Mouse (Mus musculus): ENCODE data around the gene Pcnx.

Pcnx gene

GRCm38 (mm10) chr12:81859351-81860307 is at the start of gene Pcnx:
TSS of gene Pcnx (plus strand) at chr12:81860023.
- DNase-seq (ENCODE audit: extremely low read depth, low read depth): no peak

GRCm38 (mm10) chr12:81810417-81810816 is 49.4 kb upstream of the Pcnx start:
- no peak for DNase-seq (ENCODE audit: extremely low read depth, low read depth)

- no peak for DNase-seq (ENCODE audit: extremely low read depth, low read depth)
Measured at GRCm38 (mm10) chr12:81814742-81815141, 45.1 kb upstream of the Pcnx start.

GRCm38 (mm10) chr12:81816330-81817125 is 43.3 kb upstream of the Pcnx start:
- no peak for DNase-seq (ENCODE audit: extremely low read depth, low read depth)

- no peak for DNase-seq (ENCODE audit: extremely low read depth, low read depth)
Measured at GRCm38 (mm10) chr12:81817126-81817505, 42.7 kb upstream of the Pcnx start.

- no peak for DNase-seq (ENCODE audit: extremely low read depth, low read depth)
Measured at GRCm38 (mm10) chr12:81820700-81821099, 39.1 kb upstream of the Pcnx start.

GRCm38 (mm10) chr12:81822176-81822575 is 37.6 kb upstream of the Pcnx start:
- DNase-seq (ENCODE audit: extremely low read depth, low read depth): no peak

GRCm38 (mm10) chr12:81822778-81823480 is 36.9 kb upstream of the Pcnx start:
- no peak for DNase-seq (ENCODE audit: extremely low read depth, low read depth)

GRCm38 (mm10) chr12:81828355-81828754 is 31.5 kb upstream of the Pcnx start:
- DNase-seq (ENCODE audit: extremely low read depth, low read depth): no peak

- DNase-seq (ENCODE audit: extremely low read depth, low read depth): no peak
Measured at GRCm38 (mm10) chr12:81832039-81832738, 27.6 kb upstream of the Pcnx start.

- no peak for DNase-seq (ENCODE audit: extremely low read depth, low read depth)
Measured at GRCm38 (mm10) chr12:81833094-81833493, 26.7 kb upstream of the Pcnx start.

- no peak for DNase-seq (ENCODE audit: extremely low read depth, low read depth)
Measured at GRCm38 (mm10) chr12:81836162-81836561, 23.7 kb upstream of the Pcnx start.

GRCm38 (mm10) chr12:81837463-81837862 is 22.4 kb upstream of the Pcnx start:
- no peak for DNase-seq (ENCODE audit: extremely low read depth, low read depth)

- DNase-seq (ENCODE audit: extremely low read depth, low read depth): no peak
Measured at GRCm38 (mm10) chr12:81839663-81840062, 20.2 kb upstream of the Pcnx start.

GRCm38 (mm10) chr12:81841046-81841445 is 18.8 kb upstream of the Pcnx start:
- DNase-seq (ENCODE audit: extremely low read depth, low read depth): no peak

GRCm38 (mm10) chr12:81843501-81843900 is 16.3 kb upstream of the Pcnx start:
- DNase-seq (ENCODE audit: extremely low read depth, low read depth): no peak

GRCm38 (mm10) chr12:81844572-81844971 is 15.3 kb upstream of the Pcnx start:
- peak; percentile 50 for DNase-seq (ENCODE audit: extremely low read depth, low read depth)

GRCm38 (mm10) chr12:81844981-81845380 is 14.8 kb upstream of the Pcnx start:
- DNase-seq (ENCODE audit: extremely low read depth, low read depth): no peak

GRCm38 (mm10) chr12:81849629-81850028 is 10.2 kb upstream of the Pcnx start:
- DNase-seq (ENCODE audit: extremely low read depth, low read depth): no peak

GRCm38 (mm10) chr12:81852551-81852950 is 7.3 kb upstream of the Pcnx start:
- no peak for DNase-seq (ENCODE audit: extremely low read depth, low read depth)

GRCm38 (mm10) chr12:81852977-81853376 is 6.8 kb upstream of the Pcnx start:
- no peak for DNase-seq (ENCODE audit: extremely low read depth, low read depth)
